Mouse (Mus musculus) midbrain, postnatal 0 days (tissue): ENCODE data around the gene Hsbp1. TPM values are rescaled to one million over a fixed set of nuclear protein-coding genes. Genes with fewer than 3 reads are reported as not detected.
"Not testable (repeated sequence)": the region's sequence is repeated elsewhere in the genome, so short reads cannot be mapped to it uniquely, and the experiment has no call there.

ENCODE experiments used
- ATAC-seq: fragments of 200-750 bp; cut with Nextera tagmentation; 2 replicates; pipeline ENCODE4 v1.8.0; 2017; ENCODE audit warnings: moderate number of reproducible peaks, mild to moderate bottlenecking, moderate TSS enrichment, moderate library complexity; ENCODE audit not compliant: low FRiP score
- DNase-seq: peaks from one replicate; pipeline ENCODE4 v3.0.0-alpha.2; 2015; ENCODE audit warnings: low spot score
- H3K27ac ChIP-seq: fragments of 300-500 bp; sonication (generic); 2 replicates; pipeline ENCODE4 v1.5.1; 2014; ENCODE audit warnings: low read depth, mild to moderate bottlenecking, low read length, mixed read lengths
- H3K27me3 ChIP-seq: fragments of 300-500 bp; sonication (generic); 2 replicates; pipeline ENCODE4 v1.6.1; 2014; ENCODE audit warnings: low read length, control low read depth, mixed read lengths; ENCODE audit not compliant: insufficient read depth
- H3K36me3 ChIP-seq: fragments of 300-500 bp; sonication (generic); 2 replicates; pipeline ENCODE4 v1.6.1; 2014; ENCODE audit warnings: low read length, control low read depth, mixed read lengths; ENCODE audit not compliant: insufficient read depth
- H3K4me1 ChIP-seq: fragments of 300-500 bp; sonication (generic); 2 replicates; pipeline ENCODE4 v1.6.1; 2014; ENCODE audit warnings: mild to moderate bottlenecking, control low read depth, antibody characterized with exemption, low read length, mixed read lengths; ENCODE audit not compliant: insufficient read depth
- H3K4me2 ChIP-seq: fragments of 300-500 bp; sonication (generic); 2 replicates; pipeline ENCODE4 v1.6.1; 2014; ENCODE audit warnings: low read depth, mild to moderate bottlenecking, low read length, mixed read lengths; ENCODE audit not compliant: poor library complexity, severe bottlenecking
- H3K4me3 ChIP-seq: fragments of 300-500 bp; sonication (generic); 2 replicates; pipeline ENCODE4 v1.5.1; 2014; ENCODE audit warnings: low read depth, mild to moderate bottlenecking, low read length, moderate library complexity
- H3K9ac ChIP-seq: fragments of 300-500 bp; sonication (generic); replicated peaks from 2 replicates; pipeline ENCODE4 v1.6.1; 2014; ENCODE audit warnings: mild to moderate bottlenecking, low read length, moderate library complexity, mixed read lengths; ENCODE audit not compliant: poor library complexity, severe bottlenecking
- H3K9me3 ChIP-seq: fragments of 300-500 bp; sonication (generic); 2 replicates; pipeline ENCODE4 v1.6.1; 2016; ENCODE audit warnings: low read length, control low read depth
- CTCF ChIP-seq: IDR thresholded peaks from 2 replicates; pipeline ENCODE4 v1.5.1; 2016; ENCODE audit warnings: antibody characterized with exemption, mild to moderate bottlenecking
- WGBS: fragments of 180-500 bp; shearing (Covaris S2); extraction: QIAGEN DNeasy Blood & Tissue Kit; methylation state at CpG from one replicate; pipeline ENCODE4 v1.1.7; 2014; 5-methylcytosine and 5-hydroxymethylcytosine counted together
- polyA plus RNA-seq: library from polyadenylated mRNA; unstranded; fragments of >200 nt; fragmentation: Nextera tagmentation; extraction: Ambion mirVana; gene quantifications from 2 replicates; pipeline ENCODE4 v1.2.1, GENCODE M21; 2015
- total RNA-seq: library from RNA; depleted of rRNA; stranded (reverse); fragments of >200 nt; gene quantifications from 2 replicates; pipeline ENCODE4 v1.2.3, GENCODE M21; 2014

Hsbp1 gene
- total and polyA plus RNA-seq, 2 experiments from 2014 or later: 445 to 1,211 TPM

DNA sequence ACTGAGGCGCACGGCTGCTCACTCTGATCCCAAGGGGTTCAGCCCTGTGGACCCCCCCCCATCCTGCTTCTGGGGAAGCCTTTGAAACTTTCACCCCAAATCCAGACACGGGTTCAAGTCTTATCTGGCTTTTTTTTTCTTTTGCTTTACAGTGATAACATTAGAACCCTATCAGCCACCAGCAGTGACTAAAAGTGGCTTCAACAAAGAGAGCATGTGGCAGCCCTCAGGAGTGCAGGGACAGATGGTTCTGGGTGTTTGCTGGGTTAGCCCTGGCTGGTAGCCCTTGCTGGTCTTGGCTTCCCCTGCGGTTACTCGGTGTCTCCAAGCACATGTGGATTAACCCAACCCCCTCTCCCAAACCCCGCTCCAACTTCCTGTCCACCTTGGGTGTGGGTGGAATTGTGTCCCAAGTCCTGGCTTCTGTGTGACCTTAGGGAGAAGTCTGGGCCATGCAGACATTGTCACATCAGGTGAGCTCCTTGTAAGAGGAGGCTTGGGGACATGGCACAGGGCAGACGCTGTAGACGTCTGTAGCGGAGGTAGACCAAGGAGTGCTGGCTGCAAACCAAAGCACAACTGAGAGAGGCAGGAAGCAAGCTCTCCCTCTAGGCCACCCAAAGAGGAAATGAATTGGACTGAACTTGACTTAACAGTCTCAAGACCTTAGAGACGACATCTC, 8.8 kb downstream of the Hsbp1 start:
- DNase-seq: no peak
- H3K9ac ChIP-seq: no peak overlapping the region
- H3K4me2 ChIP-seq: no peak overlapping the region
- H3K27ac ChIP-seq: no peak overlapping the region
- no peak overlapping the region for H3K4me3 ChIP-seq
- H3K36me3 ChIP-seq: peaks cover 21% of the 10 kb centered on the region
- 78% methylated on average over 10 of the region's 10 CpGs for WGBS
- no peaks in the 10 kb centered on the region for H3K4me1 ChIP-seq
- H3K27me3 ChIP-seq: no peaks in the 10 kb centered on the region
- no peak for ATAC-seq
- no peaks in the 10 kb centered on the region for H3K9me3 ChIP-seq
- no peak for TF ChIP-seq CTCF

GRCm38 (mm10) chr8:119353659-119354023, 9.4 kb downstream of the Hsbp1 start:
- TF ChIP-seq CTCF: no peak
- H3K4me3 ChIP-seq: no peak overlapping the region
- ATAC-seq (no peak), DNase-seq (no peak)
- no peaks in the 10 kb centered on the region for H3K4me1 ChIP-seq
- no peaks in the 10 kb centered on the region for H3K27me3 ChIP-seq
- no peaks in the 10 kb centered on the region for H3K9me3 ChIP-seq
- H3K27ac ChIP-seq: no peak overlapping the region
- H3K9ac ChIP-seq: no peak overlapping the region
- H3K4me2 ChIP-seq: no peak overlapping the region
- WGBS: 87% methylated on average over 6 of the region's 6 CpGs
- H3K36me3 ChIP-seq: peaks cover 16% of the 10 kb centered on the region

DNA sequence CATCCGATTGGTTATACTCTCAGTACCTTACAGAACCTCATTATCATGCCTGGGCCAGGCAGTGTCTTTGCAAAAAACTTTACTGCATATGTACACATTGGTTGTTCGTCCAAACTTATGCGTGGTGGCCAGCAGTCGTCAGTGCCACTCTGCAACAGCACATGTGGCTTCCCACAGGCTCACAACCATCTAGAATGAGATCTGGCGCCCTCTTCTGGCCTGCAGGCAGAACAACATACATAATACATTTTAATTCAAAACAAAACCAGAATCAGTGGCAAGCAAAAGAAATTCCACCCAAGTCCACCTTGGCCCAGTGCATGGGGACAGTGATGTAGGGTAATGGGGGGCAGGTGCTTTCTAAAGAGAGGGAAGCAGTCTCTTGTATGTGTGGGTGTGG, 12.3 kb downstream of the Hsbp1 start:
- TF ChIP-seq CTCF: peak; percentile 63
- not testable (repeated sequence) for H3K4me2 ChIP-seq, H3K4me3 ChIP-seq, H3K4me1 ChIP-seq, DNase-seq, ATAC-seq, H3K9me3 ChIP-seq, H3K9ac ChIP-seq, H3K27me3 ChIP-seq, H3K27ac ChIP-seq, H3K36me3 ChIP-seq
- 62% methylated on average over 5 of the region's 5 CpGs for WGBS

DNA sequence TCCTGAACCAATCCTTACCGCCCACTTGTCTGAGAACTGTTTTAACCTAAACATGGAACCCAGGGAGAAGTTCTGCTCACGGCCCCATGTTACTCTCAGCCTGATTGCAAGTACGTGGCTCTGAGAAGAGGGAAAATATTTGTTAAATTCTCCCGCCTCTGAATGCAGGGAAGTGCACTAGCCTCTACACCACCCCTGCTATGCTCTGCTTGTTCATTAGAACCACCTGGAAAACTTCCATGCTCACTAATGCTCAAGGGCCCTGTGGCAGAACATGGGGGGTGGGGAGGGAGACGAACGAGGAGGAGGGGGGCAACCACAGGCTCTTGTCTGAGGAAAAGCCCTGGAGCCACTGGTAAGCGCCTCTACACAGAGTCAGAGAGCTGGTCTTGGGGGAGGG, 13.9 kb downstream of the Hsbp1 start:
- ATAC-seq (no peak), DNase-seq (no peak)
- Histone ChIP-seq H3K9me3 (no peaks in the 10 kb centered on the region), H3K4me1 (no peaks in the 10 kb centered on the region), H3K27me3 (no peaks in the 10 kb centered on the region), H3K4me3 (no peak overlapping the region), H3K36me3 (no peaks in the 10 kb centered on the region), H3K27ac (no peak overlapping the region), H3K4me2 (no peak overlapping the region), H3K9ac (no peak overlapping the region)
- WGBS: 68% methylated on average over 7 of the region's 7 CpGs
- no peak for TF ChIP-seq CTCF

- 51% methylated on average over 14 of the region's 14 CpGs for WGBS
- no peak overlapping the region for H3K4me3 ChIP-seq
- no peak for DNase-seq
- no peak overlapping the region for H3K9ac ChIP-seq
- ATAC-seq: no peak
- H3K36me3 ChIP-seq: no peaks in the 10 kb centered on the region
- no peak overlapping the region for H3K4me2 ChIP-seq
- H3K4me1 ChIP-seq: no peaks in the 10 kb centered on the region
- TF ChIP-seq CTCF: peak; percentile 67
- no peak overlapping the region for H3K27ac ChIP-seq
- no peaks in the 10 kb centered on the region for H3K27me3 ChIP-seq
- no peaks in the 10 kb centered on the region for H3K9me3 ChIP-seq
These were observed 14.5 kb downstream of the Hsbp1 start for GRCm38 (mm10) chr8:119358836-119359235.

- DNase-seq: no peak
- Histone ChIP-seq H3K27ac (no peak overlapping the region), H3K36me3 (no peaks in the 10 kb centered on the region), H3K9ac (no peak overlapping the region), H3K4me2 (no peak overlapping the region), H3K4me1 (no peaks in the 10 kb centered on the region), H3K9me3 (no peaks in the 10 kb centered on the region), H3K27me3 (no peaks in the 10 kb centered on the region), H3K4me3 (no peak overlapping the region)
- WGBS: 59% methylated on average over 8 of the region's 8 CpGs
- TF ChIP-seq CTCF: no peak
- no peak for ATAC-seq
These were observed 16.5 kb downstream of the Hsbp1 start for GRCm38 (mm10) chr8:119360686-119361295.

DNA sequence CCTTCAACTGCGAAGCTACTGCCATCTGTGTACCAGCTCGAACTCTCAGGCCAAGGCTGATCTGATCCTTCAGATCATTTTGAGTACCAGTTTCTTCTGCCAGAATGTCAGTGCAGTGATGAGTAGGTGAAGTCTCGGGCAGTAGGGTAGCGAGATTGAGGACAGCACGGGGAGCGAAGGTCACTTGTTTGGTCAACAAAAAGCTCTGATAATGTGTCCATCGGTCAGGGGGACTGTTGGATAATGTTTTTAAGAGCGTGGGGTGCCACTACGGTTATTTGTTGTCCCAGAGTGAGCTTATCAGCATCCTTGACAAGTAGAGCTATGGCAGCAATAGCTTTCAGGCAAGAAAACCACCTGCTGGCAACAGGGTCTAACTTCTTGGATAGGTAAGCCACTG, 30.4 kb downstream of the Hsbp1 start:
- H3K27ac ChIP-seq, H3K4me1 ChIP-seq, H3K27me3 ChIP-seq, H3K36me3 ChIP-seq, H3K4me3 ChIP-seq, H3K9ac ChIP-seq, DNase-seq, H3K9me3 ChIP-seq, H3K4me2 ChIP-seq, ATAC-seq: not testable (repeated sequence)
- 85% methylated on average over 9 of the region's 9 CpGs for WGBS
